Mouse (Mus musculus): ENCODE measurements around the gene Slc22a15. TPM values are rescaled to one million over a fixed set of nuclear protein-coding genes. Genes with fewer than 3 reads are reported as not detected.
"Not testable (repeated sequence)": the region's sequence is repeated elsewhere in the genome, so short reads cannot be mapped to it uniquely, and the experiment has no call there.

Gene Slc22a15
- total RNA-seq, 2 experiments from 2014 or later = 17.2 to 33.2 TPM

- ATAC-seq (ENCODE audit: poor library complexity, severe bottlenecking) = not testable (repeated sequence)
Observed at GRCm38 (mm10) chr3:101820708-101821107, 103.5 kb downstream of the Slc22a15 start.

GRCm38 (mm10) chr3:101816006-101816405 is 108.2 kb downstream of the Slc22a15 start:
- ATAC-seq (ENCODE audit: poor library complexity, severe bottlenecking) = no peak

GRCm38 (mm10) chr3:101814790-101815189 is 109.5 kb downstream of the Slc22a15 start:
- ATAC-seq (ENCODE audit: poor library complexity, severe bottlenecking) = no peak

- ATAC-seq (ENCODE audit: poor library complexity, severe bottlenecking) = peak; percentile 88
Observed at GRCm38 (mm10) chr3:101812341-101812962, 111.8 kb downstream of the Slc22a15 start.

GRCm38 (mm10) chr3:101811931-101812330 is 112.3 kb downstream of the Slc22a15 start:
- ATAC-seq (ENCODE audit: poor library complexity, severe bottlenecking) = no peak

- no peak for ATAC-seq (ENCODE audit: poor library complexity, severe bottlenecking)
Observed at GRCm38 (mm10) chr3:101807646-101808045, 116.6 kb downstream of the Slc22a15 start.

- ATAC-seq (ENCODE audit: poor library complexity, severe bottlenecking) = no peak
Observed at GRCm38 (mm10) chr3:101806941-101807340, 117.3 kb downstream of the Slc22a15 start.

- peak; percentile 98 for ATAC-seq (ENCODE audit: poor library complexity, severe bottlenecking)
Observed at GRCm38 (mm10) chr3:101806149-101806548, 118.1 kb downstream of the Slc22a15 start.

Other genes starting within 250 kb of the Slc22a15 start
- not detected in 2 replicates for gene Mab21l3, start 75.5 kb downstream of the Slc22a15 start, total RNA-seq (2015)
- not detected in 2 replicates for gene Mab21l3, start 75.5 kb downstream of the Slc22a15 start, total RNA-seq (2017)
- gene Nhlh2, start 85.6 kb upstream of the Slc22a15 start, total RNA-seq (2015) = not detected in 2 replicates
- gene Nhlh2, start 85.6 kb upstream of the Slc22a15 start, total RNA-seq (2017) = not detected in 2 replicates
- not detected in 2 replicates for gene Casq2, start 162.0 kb upstream of the Slc22a15 start, total RNA-seq (2015)
- not detected in 2 replicates for gene Casq2, start 162.0 kb upstream of the Slc22a15 start, total RNA-seq (2017)

Measured in megakaryocyte, adult 5-6 weeks (primary cell).